Mouse (Mus musculus) forebrain, embryonic 16.5 days (tissue): Measurements from ENCODE around the gene Sars. TPM values are rescaled to one million over a fixed set of nuclear protein-coding genes. Genes with fewer than 3 reads are reported as not detected.

Source experiments
- ATAC-seq: fragments of 200-750 bp; cut with Nextera tagmentation; 2 replicates; pipeline ENCODE4 v1.8.0; 2017; ENCODE audit warnings: mild to moderate bottlenecking, moderate library complexity
- H3K27ac ChIP-seq: fragments of 300-500 bp; sonication (generic); 2 replicates; pipeline ENCODE4 v1.5.1; 2014; ENCODE audit warnings: low read length, control low read depth
- H3K27me3 ChIP-seq: fragments of 300-500 bp; sonication (generic); replicated peaks from 2 replicates; pipeline ENCODE4 v1.6.1; 2014; ENCODE audit warnings: low read length; ENCODE audit not compliant: control insufficient read depth, insufficient read depth
- H3K36me3 ChIP-seq: fragments of 300-500 bp; sonication (generic); 2 replicates; pipeline ENCODE4 v1.6.1; 2014; ENCODE audit not compliant: control insufficient read depth, insufficient read depth
- H3K4me1 ChIP-seq: fragments of 300-500 bp; sonication (generic); replicated peaks from 2 replicates; pipeline ENCODE4 v1.6.1; 2014; ENCODE audit warnings: low read length; ENCODE audit not compliant: control insufficient read depth, insufficient read depth
- H3K4me2 ChIP-seq: fragments of 300-500 bp; sonication (generic); 2 replicates; pipeline ENCODE4 v1.6.1; 2014; ENCODE audit warnings: mild to moderate bottlenecking, low read length, control low read depth
- H3K4me3 ChIP-seq: fragments of 300-500 bp; sonication (generic); replicated peaks from 2 replicates; pipeline ENCODE4 v1.5.1; 2014; ENCODE audit warnings: mild to moderate bottlenecking, low read length, control low read depth
- H3K9ac ChIP-seq: fragments of 300-500 bp; sonication (generic); replicated peaks from 2 replicates; pipeline ENCODE4 v1.6.1; 2014; ENCODE audit warnings: low read depth, low read length, control low read depth
- H3K9me3 ChIP-seq: fragments of 300-500 bp; sonication (generic); 2 replicates; pipeline ENCODE4 v1.6.1; 2016; ENCODE audit warnings: low read length; ENCODE audit not compliant: control insufficient read depth
- WGBS: fragments of 180-500 bp; shearing (Covaris S2); extraction: QIAGEN DNeasy Blood & Tissue Kit; methylation state at CpG from one replicate; pipeline ENCODE4 v1.1.7; 2014; 5-methylcytosine and 5-hydroxymethylcytosine counted together
- polyA plus RNA-seq: library from polyadenylated mRNA; unstranded; fragments of >200 nt; fragmentation: Nextera tagmentation; extraction: Ambion mirVana; gene quantifications from 2 replicates; pipeline ENCODE4 v1.2.1, GENCODE M21; 2015

The Sars gene
- polyA plus RNA-seq, 1 experiment from 2014 or later: 230 TPM

GRCm38 (mm10) chr3:108413634-108414360 lies 31.2 kb downstream of the Sars start:
- H3K27me3 ChIP-seq: no peaks in the 10 kb centered on the region
- 97% methylated on average over 35 of the region's 35 CpGs for WGBS
- H3K27ac ChIP-seq: no peak overlapping the region
- H3K9ac ChIP-seq: no peak overlapping the region
- peaks cover 26% of the 10 kb centered on the region for H3K36me3 ChIP-seq
- H3K4me3 ChIP-seq: no peak overlapping the region
- peaks cover 54% of the 10 kb centered on the region for H3K4me1 ChIP-seq
- H3K9me3 ChIP-seq: peaks cover 13% of the 10 kb centered on the region
- no peak for ATAC-seq
- no peak overlapping the region for H3K4me2 ChIP-seq

GRCm38 (mm10) chr3:108411754-108412121 lies 33.3 kb downstream of the Sars start:
- Histone ChIP-seq H3K27me3 (no peaks in the 10 kb centered on the region), H3K4me1 (peaks cover 59% of the 10 kb centered on the region), H3K4me2 (peak overlapping the region; percentile 87), H3K4me3 (peak overlapping the region; percentile 41), H3K9me3 (peaks cover 13% of the 10 kb centered on the region), H3K9ac (peak overlapping the region; percentile 79), H3K36me3 (peaks cover 29% of the 10 kb centered on the region), H3K27ac (peak overlapping the region; percentile 97)
- ATAC-seq: peak; percentile 68
- 10% methylated on average over 8 of the region's 8 CpGs for WGBS

GRCm38 (mm10) chr3:108411026-108411753 lies 33.8 kb downstream of the Sars start:
- H3K4me3 ChIP-seq: peak overlapping the region; percentile 41
- 12% methylated on average over 5 of the region's 5 CpGs for WGBS
- H3K36me3 ChIP-seq: peaks cover 34% of the 10 kb centered on the region
- peak; percentile 7 for ATAC-seq
- H3K27me3 ChIP-seq: no peaks in the 10 kb centered on the region
- H3K27ac ChIP-seq: peak overlapping the region; percentile 97
- H3K9me3 ChIP-seq: peaks cover 13% of the 10 kb centered on the region
- H3K9ac ChIP-seq: peak overlapping the region; percentile 79
- H3K4me1 ChIP-seq: peaks cover 62% of the 10 kb centered on the region
- H3K4me2 ChIP-seq: peak overlapping the region; percentile 87

- Histone ChIP-seq H3K4me3 (peak overlapping the region; percentile 41), H3K36me3 (peaks cover 37% of the 10 kb centered on the region), H3K4me1 (peaks cover 68% of the 10 kb centered on the region), H3K27ac (peak overlapping the region; percentile 97), H3K27me3 (no peaks in the 10 kb centered on the region), H3K9me3 (peaks cover 13% of the 10 kb centered on the region), H3K4me2 (peak overlapping the region; percentile 87), H3K9ac (peak overlapping the region; percentile 79)
- peak; percentile 39 for ATAC-seq
- 2% methylated on average over 5 of the region's 5 CpGs for WGBS
Observed at GRCm38 (mm10) chr3:108410359-108410714, 34.7 kb downstream of the Sars start.

- H3K9ac ChIP-seq: peak overlapping the region; percentile 79
- peak overlapping the region; percentile 97 for H3K27ac ChIP-seq
- H3K4me3 ChIP-seq: peak overlapping the region; percentile 41
- H3K27me3 ChIP-seq: no peaks in the 10 kb centered on the region
- H3K4me2 ChIP-seq: peak overlapping the region; percentile 87
- peaks cover 13% of the 10 kb centered on the region for H3K9me3 ChIP-seq
- peak; percentile 5; the same call in 1 of the 2 replicates for ATAC-seq
- 13% methylated on average over 8 of the region's 8 CpGs for WGBS
- H3K4me1 ChIP-seq: peaks cover 68% of the 10 kb centered on the region
- peaks cover 37% of the 10 kb centered on the region for H3K36me3 ChIP-seq
Observed at GRCm38 (mm10) chr3:108409656-108410358, 35.2 kb downstream of the Sars start.

GRCm38 (mm10) chr3:108408517-108409008 lies 36.4 kb downstream of the Sars start:
- H3K9me3 ChIP-seq: peaks cover 9% of the 10 kb centered on the region
- H3K9ac ChIP-seq: no peak overlapping the region
- no peak for ATAC-seq
- no peak overlapping the region for H3K27ac ChIP-seq
- H3K36me3 ChIP-seq: peaks cover 28% of the 10 kb centered on the region
- H3K4me3 ChIP-seq: no peak overlapping the region
- H3K4me2 ChIP-seq: no peak overlapping the region; the same call in 1 of the 2 replicates
- peaks cover 62% of the 10 kb centered on the region for H3K4me1 ChIP-seq
- WGBS: 86% methylated on average over 8 of the region's 8 CpGs
- no peaks in the 10 kb centered on the region for H3K27me3 ChIP-seq

- ATAC-seq: no peak
- H3K4me1 ChIP-seq: peaks cover 56% of the 10 kb centered on the region
- H3K9ac ChIP-seq: peak overlapping the region; percentile 40
- H3K27ac ChIP-seq: peak overlapping the region; percentile 85
- WGBS: 64% methylated on average over 24 of the region's 24 CpGs
- H3K4me3 ChIP-seq: no peak overlapping the region
- H3K36me3 ChIP-seq: peaks cover 15% of the 10 kb centered on the region
- no peaks in the 10 kb centered on the region for H3K27me3 ChIP-seq
- H3K9me3 ChIP-seq: no peaks in the 10 kb centered on the region
- H3K4me2 ChIP-seq: no peak overlapping the region
Observed at GRCm38 (mm10) chr3:108406306-108406885, 38.6 kb downstream of the Sars start.

- H3K4me1 ChIP-seq: peaks cover 50% of the 10 kb centered on the region
- peak overlapping the region; percentile 85 for H3K27ac ChIP-seq
- H3K9ac ChIP-seq: peak overlapping the region; percentile 40
- 16% methylated on average over 13 of the region's 14 CpGs for WGBS
- H3K9me3 ChIP-seq: no peaks in the 10 kb centered on the region
- H3K4me3 ChIP-seq: no peak overlapping the region
- peak; percentile 44 for ATAC-seq
- H3K27me3 ChIP-seq: no peaks in the 10 kb centered on the region
- H3K36me3 ChIP-seq: peaks cover 18% of the 10 kb centered on the region
- H3K4me2 ChIP-seq: no peak overlapping the region
Observed at GRCm38 (mm10) chr3:108405536-108406305, 39.3 kb downstream of the Sars start.
